11 mouse cellular contexts compared by ENCODE assay signal in genomic region chr3:58002792-58003574, GRCm38 (mm10).
A peak's percentile ranks its signal among the peaks of the same experiment; 100 is the strongest.
DNase-seq lines count a peak whose midpoint lies in the region; ATAC-seq and TF ChIP-seq lines count a peak whose summit lies in the region.
"Had no signal": no experiment of that assay in that cellular context is flagged by ENCODE, and none has a peak within 500 bp of the region (broad histone marks: within the 10 kb centered on the region; RNA-seq: fewer than 3 reads in every experiment).

No protein-coding gene starts in this region.

- H3K4me1 ChIP-seq in kidney, adult 2 months (ENCODE audit: control insufficient read depth, insufficient read depth, low read length), result 0 out of 2 replicates have a peak, but pooled peaks cover 3% of the 10 kb centered on the region
- H3K4me1 ChIP-seq in kidney, embryonic 15.5 days, result no peaks in the 10 kb centered on the region
- H3K4me1 ChIP-seq in midbrain, embryonic 12.5 days, result peaks cover 10% of the 10 kb centered on the region; the same call in 1 of the 2 replicates
- H3K4me1 ChIP-seq in stomach, postnatal 0 days (replicated peaks; ENCODE audit: control insufficient read depth, insufficient read depth), result no peaks in the 10 kb centered on the region; the same call in 1 of the 2 replicates

- DNase-seq in kidney, adult 2 months, result peak; percentile 53
- peak; percentile 40 for DNase-seq in embryo, embryonic 11.5 days (ENCODE audit: low read depth, low spot score)
- DNase-seq in kidney, adult 9 months, result peak; percentile 28
- no peak for DNase-seq in layer of hippocampus, adult 11-12 months (ENCODE audit: low spot score)
- no peak for DNase-seq in heart, postnatal 14 days
- DNase-seq in stomach, postnatal 0 days (ENCODE audit: low spot score), result no peak

- no peaks in the 10 kb centered on the region for H3K9me3 ChIP-seq in kidney, embryonic 15.5 days (replicated peaks)
- no peaks in the 10 kb centered on the region for H3K9me3 ChIP-seq in midbrain, embryonic 12.5 days
- H3K9me3 ChIP-seq in stomach, postnatal 0 days (ENCODE audit: control insufficient read depth, low read length), result no peaks in the 10 kb centered on the region
- H3K9me3 ChIP-seq: embryonic facial prominence, embryonic 13.5 days; heart, embryonic 10.5 days had no signal

- H3K36me3 ChIP-seq in kidney, adult 2 months (ENCODE audit: control insufficient read depth, insufficient read depth, low read length), result no peaks in the 10 kb centered on the region
- H3K36me3 ChIP-seq in kidney, embryonic 15.5 days, result no peaks in the 10 kb centered on the region
- H3K36me3 ChIP-seq in midbrain, embryonic 12.5 days, result no peaks in the 10 kb centered on the region
- H3K36me3 ChIP-seq in stomach, postnatal 0 days (ENCODE audit: control insufficient read depth, insufficient read depth, low read length), result no peaks in the 10 kb centered on the region
- H3K36me3 ChIP-seq: embryonic facial prominence, embryonic 13.5 days; heart, embryonic 10.5 days had no signal

- no peak overlapping the region for H3K4me3 ChIP-seq in kidney, adult 2 months (ENCODE audit: insufficient read depth, low read depth, low read length)
- H3K4me3 ChIP-seq in kidney, embryonic 15.5 days (replicated peaks), result no peak overlapping the region
- H3K4me3 ChIP-seq in midbrain, embryonic 12.5 days, result no peak overlapping the region
- no peak overlapping the region for H3K4me3 ChIP-seq in stomach, postnatal 0 days (ENCODE audit: low read depth, low read length)
- H3K4me3 ChIP-seq: embryonic facial prominence, embryonic 13.5 days; heart, embryonic 10.5 days; left cerebral cortex, adult 2 months had no signal

- 47% methylated on average over 7 of the region's 7 CpGs for WGBS in kidney, adult 2 months
- 42% methylated on average over 7 of the region's 7 CpGs for WGBS in kidney, embryonic 15.5 days
- WGBS in midbrain, embryonic 12.5 days, result 36% methylated on average over 7 of the region's 7 CpGs
- 39% methylated on average over 7 of the region's 7 CpGs for WGBS in stomach, postnatal 0 days

- intact Hi-C loops in heart, postnatal 14 days (cut with DNase I), result no loop called here

- H3K27ac ChIP-seq in kidney, adult 2 months (ENCODE audit: insufficient read depth, low read depth, low read length), result no peak overlapping the region
- H3K27ac ChIP-seq in kidney, embryonic 15.5 days, result no peak overlapping the region
- H3K27ac ChIP-seq in midbrain, embryonic 12.5 days (replicated peaks), result 0 out of 2 replicates have a peak overlapping the region, but pooled peaks have one; percentile 15
- no peak overlapping the region for H3K27ac ChIP-seq in stomach, postnatal 0 days (replicated peaks)
- H3K27ac ChIP-seq: embryonic facial prominence, embryonic 13.5 days; heart, embryonic 10.5 days; left cerebral cortex, adult 2 months had no signal

- H3K4me2 ChIP-seq in kidney, embryonic 15.5 days, result no peak overlapping the region
- H3K4me2 ChIP-seq in midbrain, embryonic 12.5 days (replicated peaks), result no peak overlapping the region
- no peak overlapping the region for H3K4me2 ChIP-seq in stomach, postnatal 0 days (replicated peaks; ENCODE audit: low read depth)
- H3K4me2 ChIP-seq: embryonic facial prominence, embryonic 13.5 days had no signal

- no peak for TF ChIP-seq EP300 in stomach, postnatal 0 days (optimal IDR thresholded peaks at IDR 0.05)

- TF ChIP-seq POLR2A in kidney, adult 2 months (IDR thresholded peaks at IDR 0.05; ENCODE audit: low read depth, low read length), result no peak

- no peak for ATAC-seq in kidney, embryonic 15.5 days (replicated peaks; ENCODE audit: low FRiP score)
- peak; percentile 85 for ATAC-seq in midbrain, embryonic 12.5 days (ENCODE audit: low FRiP score, low read depth)
- no peak for ATAC-seq in stomach, postnatal 0 days (ENCODE audit: low FRiP score, low TSS enrichment)

- no peaks in the 10 kb centered on the region for H3K27me3 ChIP-seq in kidney, adult 2 months (replicated peaks; ENCODE audit: control insufficient read depth, insufficient read depth, low read length)
- no peaks in the 10 kb centered on the region for H3K27me3 ChIP-seq in kidney, embryonic 15.5 days
- no peaks in the 10 kb centered on the region for H3K27me3 ChIP-seq in midbrain, embryonic 12.5 days
- no peaks in the 10 kb centered on the region for H3K27me3 ChIP-seq in stomach, postnatal 0 days (ENCODE audit: control insufficient read depth, insufficient read depth, low read length)
- H3K27me3 ChIP-seq: embryonic facial prominence, embryonic 13.5 days had no signal

- no peak for TF ChIP-seq CTCF in kidney, adult 2 months (conservative IDR thresholded peaks at IDR 0.05; ENCODE audit: insufficient read depth, insufficient read length, low read depth, low read length)
- TF ChIP-seq CTCF in stomach, postnatal 0 days (IDR thresholded peaks at IDR 0.05; ENCODE audit: low read depth), result no peak

- H3K9ac ChIP-seq in kidney, embryonic 15.5 days, result no peak overlapping the region
- no peak overlapping the region for H3K9ac ChIP-seq in midbrain, embryonic 12.5 days (replicated peaks)
- no peak overlapping the region for H3K9ac ChIP-seq in stomach, postnatal 0 days (ENCODE audit: low read length)
- H3K9ac ChIP-seq: embryonic facial prominence, embryonic 13.5 days had no signal

Comparison
In these comparisons a context has a peak if more than half of its experiments do, and no peak if none do; other contexts are left out.
1. DNase-seq: peak in kidney, adult 2 months (single experiment), embryo, embryonic 11.5 days (single experiment) and kidney, adult 9 months (single experiment); none in layer of hippocampus, adult 11-12 months (single experiment), heart, postnatal 14 days (0 of 2) and stomach, postnatal 0 days (single experiment).